Mouse (Mus musculus) left cerebral cortex, adult 18-20 months (tissue): ENCODE data around the gene Wipf2. TPM values are rescaled to one million over a fixed set of nuclear protein-coding genes. Genes with fewer than 3 reads are reported as not detected.
"Not testable (repeated sequence)": the region's sequence is repeated elsewhere in the genome, so short reads cannot be mapped to it uniquely, and the experiment has no call there.

Source experiments
- DNase-seq, 2 experiments: peaks; one replicate each; pipeline ENCODE4 v3.0.0; 2021 to 2022; ENCODE audit warnings: low spot score in 2 of 2, mixed read lengths in 1 of 2
- total RNA-seq, 2 experiments: library from RNA; stranded (reverse); gene quantifications; 2 replicates each; pipeline ENCODE4 v1.2.3; 2021

The Wipf2 gene
- total RNA-seq, 2 experiments from 2014 or later = 73.3 to 75.5 TPM

- no peak for DNase-seq
Observed at GRCm38 (mm10) chr11:98930127-98930601, 66.7 kb downstream of the Wipf2 start.

- no peak for DNase-seq
Observed at GRCm38 (mm10) chr11:98930773-98931512, 67.5 kb downstream of the Wipf2 start.

GRCm38 (mm10) chr11:98931513-98932292 lies 68.3 kb downstream of the Wipf2 start:
- DNase-seq = no peak

- DNase-seq = no peak
Observed at GRCm38 (mm10) chr11:98932293-98933091, 69.1 kb downstream of the Wipf2 start.

- DNase-seq = peak; percentile 78 to 84
Observed at GRCm38 (mm10) chr11:98933151-98933550, 69.7 kb downstream of the Wipf2 start.

GRCm38 (mm10) chr11:98933847-98934246 lies 70.4 kb downstream of the Wipf2 start:
- DNase-seq = not testable (repeated sequence)

GRCm38 (mm10) chr11:98934367-98934766 lies 70.9 kb downstream of the Wipf2 start:
- no peak for DNase-seq

GRCm38 (mm10) chr11:98935123-98935522 lies 71.7 kb downstream of the Wipf2 start:
- DNase-seq = no peak

GRCm38 (mm10) chr11:98936170-98936569 lies 72.7 kb downstream of the Wipf2 start:
- no peak for DNase-seq

GRCm38 (mm10) chr11:98936606-98937409 lies 73.4 kb downstream of the Wipf2 start:
- DNase-seq = no peak

- DNase-seq = no peak
Observed at GRCm38 (mm10) chr11:98937410-98937913, 74.0 kb downstream of the Wipf2 start.

- peak in 1 of 2 experiments; percentile 53 for DNase-seq
Observed at GRCm38 (mm10) chr11:98937914-98938694, 74.7 kb downstream of the Wipf2 start.

- DNase-seq = no peak
Observed at GRCm38 (mm10) chr11:98938701-98939083, 75.3 kb downstream of the Wipf2 start.

- DNase-seq = no peak
Observed at GRCm38 (mm10) chr11:98939084-98939952, 75.9 kb downstream of the Wipf2 start.

- DNase-seq = peak; percentile 58 to 82
Observed at GRCm38 (mm10) chr11:98939953-98940641, 76.7 kb downstream of the Wipf2 start.

- no peak for DNase-seq
Observed at GRCm38 (mm10) chr11:98940776-98941175, 77.3 kb downstream of the Wipf2 start.

GRCm38 (mm10) chr11:98941341-98941825 lies 77.9 kb downstream of the Wipf2 start:
- DNase-seq = peak in 1 of 2 experiments; percentile 56
